Mouse (Mus musculus) forebrain, embryonic 15.5 days (tissue): ENCODE data around the gene Slc25a22. TPM values are rescaled to one million over a fixed set of nuclear protein-coding genes. Genes with fewer than 3 reads are reported as not detected.
"Not testable (repeated sequence)": the region's sequence is repeated elsewhere in the genome, so short reads cannot be mapped to it uniquely, and the experiment has no call there.

Experiments used
- ATAC-seq: fragments of 200-750 bp; cut with Nextera tagmentation; replicated peaks from 2 replicates; pipeline ENCODE4 v1.8.0; 2017; ENCODE audit warnings: mild to moderate bottlenecking, moderate TSS enrichment, moderate library complexity
- H3K27ac ChIP-seq: fragments of 300-500 bp; sonication (generic); replicated peaks from 2 replicates; pipeline ENCODE4 v1.5.1; 2015; ENCODE audit warnings: mild to moderate bottlenecking, inconsistent platforms
- H3K27me3 ChIP-seq: fragments of 300-500 bp; sonication (generic); 2 replicates; pipeline ENCODE4 v1.6.1; 2015; ENCODE audit warnings: inconsistent platforms
- H3K36me3 ChIP-seq: fragments of 300-500 bp; sonication (generic); 2 replicates; pipeline ENCODE4 v1.6.1; 2015; ENCODE audit warnings: mild to moderate bottlenecking, inconsistent platforms
- H3K4me1 ChIP-seq: fragments of 300-500 bp; sonication (generic); 2 replicates; pipeline ENCODE4 v1.6.1; 2015; ENCODE audit warnings: inconsistent platforms
- H3K4me2 ChIP-seq: fragments of 300-500 bp; sonication (generic); replicated peaks from 2 replicates; pipeline ENCODE4 v1.6.1; 2015; ENCODE audit warnings: mild to moderate bottlenecking, inconsistent platforms
- H3K4me3 ChIP-seq: fragments of 300-500 bp; sonication (generic); 2 replicates; pipeline ENCODE4 v1.5.1; 2015; ENCODE audit warnings: mild to moderate bottlenecking, inconsistent platforms
- H3K9ac ChIP-seq: fragments of 300-500 bp; sonication (generic); replicated peaks from 2 replicates; pipeline ENCODE4 v1.6.1; 2015; ENCODE audit warnings: mild to moderate bottlenecking, inconsistent platforms
- H3K9me3 ChIP-seq: fragments of 300-500 bp; sonication (generic); 2 replicates; pipeline ENCODE4 v1.6.1; 2016; ENCODE audit warnings: inconsistent platforms
- WGBS: fragments of 180-500 bp; shearing (Covaris S2); methylation state at CpG from one replicate; pipeline ENCODE4 v1.1.7; 2015; ENCODE audit warnings: mixed read lengths; 5-methylcytosine and 5-hydroxymethylcytosine counted together
- polyA plus RNA-seq: library from polyadenylated mRNA; unstranded; fragments of >200 nt; fragmentation: Nextera tagmentation; extraction: Ambion mirVana; gene quantifications from 2 replicates; pipeline ENCODE4 v1.2.1, GENCODE M21; 2015

Gene Slc25a22
- polyA plus RNA-seq, 1 experiment from 2014 or later = 86.3 TPM

DNA sequence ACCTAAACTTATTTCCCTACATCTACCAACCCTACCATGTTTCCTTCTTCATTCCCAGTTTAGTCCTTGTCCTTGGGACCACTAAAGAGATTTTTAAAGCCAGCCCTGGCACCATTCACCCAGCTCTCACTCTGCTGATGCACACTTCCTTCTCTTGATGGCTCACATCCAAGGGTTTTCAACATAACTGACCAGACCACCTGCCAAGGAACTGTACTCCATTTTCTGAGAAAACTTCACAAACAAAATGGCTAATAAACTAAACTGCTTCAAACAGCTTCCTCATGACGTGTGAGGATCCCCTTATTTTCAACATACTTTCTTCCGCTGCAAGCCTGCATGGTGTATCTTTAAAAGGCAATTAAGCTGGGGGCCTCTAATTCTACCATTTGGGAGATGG lies 15.9 kb upstream of the Slc25a22 start:
- 77% methylated on average over 2 of the region's 2 CpGs for WGBS
- Histone ChIP-seq H3K4me1 (peaks cover 27% of the 10 kb centered on the region), H3K36me3 (peaks cover 32% of the 10 kb centered on the region), H3K9ac (no peak overlapping the region), H3K4me3 (no peak overlapping the region), H3K4me2 (no peak overlapping the region), H3K9me3 (no peaks in the 10 kb centered on the region), H3K27ac (no peak overlapping the region), H3K27me3 (no peaks in the 10 kb centered on the region)
- ATAC-seq = no peak

DNA sequence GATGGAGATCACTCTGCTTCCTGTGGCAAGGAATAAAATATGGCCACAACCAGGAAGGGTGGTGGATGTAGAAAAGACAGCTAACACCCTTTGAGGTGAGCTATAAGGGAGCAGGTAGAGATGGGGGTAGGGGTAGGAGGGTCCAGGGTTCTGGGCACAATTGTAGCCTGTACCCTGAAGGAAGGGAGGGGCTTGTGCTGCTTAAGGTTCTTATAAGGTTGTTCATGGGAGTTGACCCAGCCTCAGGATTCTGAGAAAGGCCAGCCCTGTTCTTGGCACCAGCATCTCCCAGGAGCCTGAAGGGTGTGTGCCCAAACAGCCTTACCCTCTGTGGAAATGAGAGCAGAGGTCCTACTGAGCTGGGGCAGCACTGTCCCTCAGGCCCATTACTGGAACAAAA lies 14.2 kb upstream of the Slc25a22 start:
- H3K4me3 ChIP-seq = no peak overlapping the region
- peaks cover 35% of the 10 kb centered on the region for H3K4me1 ChIP-seq
- H3K36me3 ChIP-seq = peaks cover 31% of the 10 kb centered on the region
- no peak overlapping the region for H3K4me2 ChIP-seq
- ATAC-seq = no peak
- H3K27ac ChIP-seq = no peak overlapping the region
- no peaks in the 10 kb centered on the region for H3K27me3 ChIP-seq
- no peaks in the 10 kb centered on the region for H3K9me3 ChIP-seq
- H3K9ac ChIP-seq = no peak overlapping the region

DNA sequence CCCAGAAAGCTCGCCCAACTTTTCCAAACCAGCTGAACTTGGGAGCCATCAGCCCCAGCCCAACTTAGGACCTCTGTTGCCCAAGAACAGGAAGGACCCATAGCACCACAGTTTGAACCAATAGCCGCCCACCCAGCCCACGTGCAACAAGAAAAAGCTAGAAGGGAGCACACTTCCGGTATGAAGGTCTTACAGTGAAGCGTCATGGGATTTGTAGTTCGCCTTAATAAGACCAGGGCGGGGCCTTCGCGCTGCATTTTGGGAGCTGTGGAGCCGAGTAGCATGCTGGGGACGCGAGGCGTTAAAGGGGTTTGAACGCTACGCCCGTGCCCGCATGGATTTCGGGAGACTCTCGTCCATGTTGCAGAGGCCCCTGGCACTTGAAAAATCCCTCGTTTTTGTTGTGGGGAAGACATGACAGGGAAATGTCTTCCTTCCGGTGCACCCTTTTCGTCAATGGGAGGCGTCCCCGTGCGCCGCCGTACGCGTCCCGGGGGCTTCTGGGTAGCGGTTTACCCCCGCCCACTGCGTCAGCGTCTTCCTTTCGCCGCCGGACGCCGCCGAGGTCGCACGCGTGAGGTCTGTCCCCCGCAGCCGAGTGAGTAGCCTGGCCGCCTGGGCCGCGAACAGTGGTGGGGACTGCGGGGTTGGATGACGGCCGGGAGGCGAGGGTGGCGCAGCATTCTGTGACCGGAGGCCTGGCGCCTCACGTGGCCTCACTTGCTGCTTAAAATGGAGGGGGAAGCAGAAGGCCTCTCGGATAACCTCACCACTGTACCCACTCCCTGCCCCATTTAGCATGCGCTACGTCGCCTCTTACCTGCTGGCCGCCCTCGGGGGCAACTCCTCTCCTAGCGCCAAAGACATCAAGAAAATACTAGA lies 9.7 kb upstream of the Slc25a22 start, which contains the start of gene Rplp2:
Gene Rplp2, plus strand, starts transcription at position 261 of the 882 bp plus-strand sequence.
- H3K4me2 ChIP-seq = peak within 1 kb of the TSS; percentile 66
- peak within 1 kb of the TSS; percentile 96 for H3K27ac ChIP-seq
- peaks cover 31% of the 10 kb centered on the region for H3K36me3 ChIP-seq
- peak within 1 kb of the TSS; percentile 91 for H3K9ac ChIP-seq
- peak within 1 kb of the TSS; percentile 94 for H3K4me3 ChIP-seq
- no peaks in the 10 kb centered on the region for H3K27me3 ChIP-seq
- no peaks in the 10 kb centered on the region for H3K9me3 ChIP-seq
- peak; percentile 92 for ATAC-seq
- peaks cover 41% of the 10 kb centered on the region for H3K4me1 ChIP-seq
- WGBS = under 1% methylated on average over 63 of the region's 63 CpGs

DNA sequence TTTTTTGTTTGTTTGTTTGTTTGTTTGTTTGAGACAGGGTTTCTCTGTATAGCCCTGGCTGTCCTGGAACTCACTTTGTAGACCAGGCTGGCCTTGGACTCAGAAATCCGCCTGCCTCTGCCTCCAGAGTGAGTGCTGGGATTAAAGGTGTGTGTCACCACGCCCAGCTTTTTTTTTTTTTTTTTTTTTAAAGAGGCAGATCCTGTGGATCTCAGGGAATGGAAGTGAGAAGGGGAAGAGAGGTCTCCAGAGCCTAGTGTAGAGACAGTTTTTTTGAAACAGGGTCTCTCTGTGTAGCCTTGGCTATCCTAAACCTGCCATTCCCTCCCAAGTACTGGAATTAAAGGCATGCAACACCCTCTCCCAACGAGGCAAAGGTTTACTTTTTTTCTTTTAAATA lies 8.7 kb upstream of the Slc25a22 start:
- not testable (repeated sequence) for H3K9me3 ChIP-seq, H3K9ac ChIP-seq, H3K27ac ChIP-seq, H3K27me3 ChIP-seq, H3K4me2 ChIP-seq, ATAC-seq
- Histone ChIP-seq H3K4me3 (0 out of 2 replicates have a peak overlapping the region, but pooled peaks have one; percentile 94), H3K4me1 (peaks cover 45% of the 10 kb centered on the region), H3K36me3 (peaks cover 21% of the 10 kb centered on the region)
- whole genome bisulfite sequencing = 84% methylated on average over 3 of the region's 3 CpGs

DNA sequence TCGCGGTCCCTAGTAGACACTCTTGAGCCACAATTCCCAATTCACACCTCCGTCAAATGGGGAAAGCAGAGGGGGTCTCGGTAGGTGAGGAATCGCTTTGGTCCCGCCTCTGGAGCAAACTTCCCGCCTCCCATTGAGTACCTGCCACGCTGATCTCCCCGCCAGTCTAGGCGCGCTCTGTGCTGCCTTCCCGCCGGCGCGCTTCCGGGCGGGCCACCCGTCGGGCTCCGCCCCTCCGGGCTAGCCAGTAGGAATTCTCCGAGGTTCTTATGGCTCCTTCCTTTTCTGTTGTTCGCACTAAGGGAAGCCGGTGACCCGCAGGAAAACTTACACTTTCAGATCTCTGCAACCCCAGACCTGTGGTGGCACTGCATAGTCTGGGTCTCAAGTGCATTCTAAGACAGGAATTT lies 6.1 kb upstream of the Slc25a22 start, which contains the start of gene Pidd1:
Gene Pidd1, minus strand, starts transcription at position 198 of the 410 bp plus-strand sequence.
- peak within 1 kb of the TSS; percentile 79 for H3K4me2 ChIP-seq
- H3K9me3 ChIP-seq = no peaks in the 10 kb centered on the region
- H3K36me3 ChIP-seq = no peaks in the 10 kb centered on the region
- no peaks in the 10 kb centered on the region for H3K27me3 ChIP-seq
- under 1% methylated on average over 25 of the region's 25 CpGs for WGBS
- peak within 1 kb of the TSS; percentile 54 for H3K27ac ChIP-seq
- peak within 1 kb of the TSS; percentile 39 for H3K9ac ChIP-seq
- peak within 1 kb of the TSS; percentile 45 for H3K4me3 ChIP-seq
- ATAC-seq = 0 out of 2 replicates have a peak, but pooled peaks have one; percentile 15
- H3K4me1 ChIP-seq = peaks cover 43% of the 10 kb centered on the region

DNA sequence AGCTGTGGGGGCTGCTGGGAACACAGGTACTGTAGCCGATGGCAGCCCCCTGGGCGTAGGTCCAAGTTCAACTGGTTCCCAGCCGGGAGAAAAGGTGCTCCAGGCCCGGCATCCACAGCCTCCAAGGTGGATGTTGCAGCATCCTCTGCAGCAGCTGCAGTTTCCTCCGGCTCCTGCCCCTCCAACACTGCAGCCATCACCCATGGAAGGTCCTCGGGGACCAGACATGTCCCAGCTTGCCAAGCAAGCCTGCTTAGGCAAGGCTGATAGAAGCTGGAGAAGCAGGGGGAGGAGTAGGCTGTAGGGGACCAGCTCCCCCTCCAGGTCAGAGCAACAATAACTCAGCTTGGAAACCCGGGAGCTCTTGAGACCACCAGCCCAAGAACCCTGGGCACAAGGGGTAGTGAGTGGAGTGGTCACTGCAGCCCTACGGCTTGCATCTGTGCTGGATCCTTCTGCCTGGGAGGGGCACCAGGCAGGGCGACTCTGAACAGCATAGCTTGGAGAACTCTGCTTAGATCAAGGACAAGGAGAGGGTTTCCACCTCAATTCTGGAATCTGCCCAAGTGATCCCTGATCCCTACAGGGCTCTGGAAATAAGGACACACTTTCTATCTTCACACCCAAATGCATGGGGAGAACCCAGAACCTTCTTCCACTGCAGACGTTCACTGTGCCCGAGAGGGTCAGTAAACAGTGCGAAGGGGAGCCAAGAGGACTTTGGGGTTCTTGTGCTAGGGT lies 5.6 kb upstream of the Slc25a22 start:
- H3K4me2 ChIP-seq = peak overlapping the region; percentile 79
- H3K27ac ChIP-seq = peak overlapping the region; percentile 54
- H3K9ac ChIP-seq = peak overlapping the region; percentile 39
- no peaks in the 10 kb centered on the region for H3K9me3 ChIP-seq
- H3K4me1 ChIP-seq = peaks cover 37% of the 10 kb centered on the region
- no peaks in the 10 kb centered on the region for H3K27me3 ChIP-seq
- ATAC-seq = no peak
- peak overlapping the region; percentile 45 for H3K4me3 ChIP-seq
- WGBS = 16% methylated on average over 12 of the region's 12 CpGs
- no peaks in the 10 kb centered on the region for H3K36me3 ChIP-seq

DNA sequence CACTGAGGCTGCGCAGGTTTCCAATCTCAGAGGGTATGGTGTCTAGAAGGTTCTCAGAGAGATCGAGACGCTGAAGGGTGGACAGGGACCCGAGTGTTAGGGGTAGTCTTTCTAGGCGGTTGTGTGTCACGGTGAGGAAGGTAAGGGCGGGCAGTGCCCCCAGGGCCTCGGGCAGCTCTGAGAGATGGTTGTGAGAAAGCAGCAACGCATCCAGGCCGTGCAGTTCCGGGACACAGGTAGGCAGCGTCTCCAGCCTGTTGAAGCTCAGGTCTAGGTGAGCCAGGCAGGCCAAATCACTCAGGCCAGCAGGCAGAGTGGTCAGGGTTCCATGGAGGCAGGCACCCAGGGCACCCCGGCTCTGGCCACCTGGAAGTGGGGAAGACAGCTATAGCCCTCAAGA lies 4.5 kb upstream of the Slc25a22 start:
- WGBS = 91% methylated on average over 13 of the region's 13 CpGs
- peaks cover 38% of the 10 kb centered on the region for H3K4me1 ChIP-seq
- H3K27me3 ChIP-seq = no peaks in the 10 kb centered on the region
- ATAC-seq = no peak
- no peaks in the 10 kb centered on the region for H3K9me3 ChIP-seq
- peak overlapping the region; percentile 39; the same call in 1 of the 2 replicates for H3K9ac ChIP-seq
- peak overlapping the region; percentile 45 for H3K4me3 ChIP-seq
- H3K27ac ChIP-seq = no peak overlapping the region
- peak overlapping the region; percentile 79 for H3K4me2 ChIP-seq
- no peaks in the 10 kb centered on the region for H3K36me3 ChIP-seq

DNA sequence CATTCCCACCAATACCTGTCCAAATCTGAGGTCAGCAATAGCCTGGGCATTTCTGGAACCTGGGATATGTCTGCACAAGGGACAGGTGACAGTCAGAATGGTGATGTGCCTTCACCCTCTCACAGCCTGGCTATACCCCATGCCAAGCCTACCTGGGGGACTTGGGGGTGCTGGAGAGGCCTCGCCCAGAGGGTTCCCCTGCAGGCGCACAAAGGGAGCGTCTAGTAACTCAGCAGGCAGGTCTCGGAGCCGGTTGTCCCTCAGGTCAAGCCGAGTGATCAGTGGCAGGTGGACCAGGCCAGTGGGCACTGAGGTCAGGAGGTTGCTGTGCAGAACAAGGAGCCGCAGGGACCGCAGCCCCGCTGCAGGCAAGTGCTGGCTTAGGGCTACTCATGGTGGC lies 3.8 kb upstream of the Slc25a22 start:
- ATAC-seq = no peak
- Histone ChIP-seq H3K27me3 (no peaks in the 10 kb centered on the region), H3K4me3 (no peak overlapping the region), H3K9me3 (no peaks in the 10 kb centered on the region), H3K9ac (no peak overlapping the region), H3K4me2 (no peak overlapping the region), H3K27ac (no peak overlapping the region), H3K4me1 (peaks cover 40% of the 10 kb centered on the region), H3K36me3 (no peaks in the 10 kb centered on the region)
- 92% methylated on average over 9 of the region's 9 CpGs for WGBS

DNA sequence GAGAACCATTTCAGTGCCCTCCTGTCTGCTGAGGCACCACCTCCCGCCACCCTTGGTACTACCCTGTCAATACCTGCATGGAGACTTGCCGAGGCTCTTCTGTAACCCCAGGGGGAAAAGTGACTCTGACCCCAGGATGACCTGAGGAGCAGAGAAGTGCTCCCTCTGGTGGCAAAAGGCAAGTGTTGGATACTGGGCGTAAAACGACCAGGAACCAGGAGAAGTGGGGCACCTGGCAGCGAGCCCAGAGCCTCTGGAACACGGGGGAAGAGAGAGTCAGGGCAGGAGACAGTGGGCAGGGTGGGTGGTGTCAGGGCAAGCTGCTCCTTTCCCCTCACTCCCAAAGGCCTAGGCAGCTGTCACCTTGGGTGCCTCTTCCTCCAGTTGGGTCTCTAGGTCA lies 2.9 kb upstream of the Slc25a22 start:
- Histone ChIP-seq H3K4me2 (no peak overlapping the region), H3K4me3 (no peak overlapping the region), H3K27ac (no peak overlapping the region), H3K9me3 (no peaks in the 10 kb centered on the region), H3K9ac (no peak overlapping the region), H3K36me3 (no peaks in the 10 kb centered on the region), H3K4me1 (peaks cover 48% of the 10 kb centered on the region), H3K27me3 (no peaks in the 10 kb centered on the region)
- ATAC-seq = no peak
- 23% methylated on average over 6 of the region's 6 CpGs for WGBS

DNA sequence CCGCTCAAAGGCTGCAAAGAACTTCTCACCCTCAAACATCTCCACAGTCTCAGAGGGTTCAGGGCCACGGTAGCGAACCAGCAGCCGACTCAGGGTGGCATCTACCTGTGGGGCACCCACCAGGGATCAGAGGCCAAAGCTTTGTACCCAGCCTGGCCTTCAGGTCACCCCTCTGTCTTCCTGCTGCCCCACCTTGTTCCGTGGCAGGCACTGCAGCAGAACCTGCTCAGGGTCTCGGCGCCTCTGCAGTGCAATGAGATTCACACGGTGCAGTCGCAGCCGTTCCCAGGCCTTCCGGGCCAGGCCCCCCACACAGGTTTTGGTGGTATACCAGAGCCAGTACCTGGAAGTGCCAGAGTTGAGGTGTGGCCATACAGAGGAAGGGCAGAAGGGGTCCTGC lies 2.1 kb upstream of the Slc25a22 start:
- no peak overlapping the region for H3K27ac ChIP-seq
- no peak overlapping the region for H3K4me3 ChIP-seq
- 96% methylated on average over 11 of the region's 11 CpGs for WGBS
- no peak overlapping the region for H3K9ac ChIP-seq
- no peaks in the 10 kb centered on the region for H3K36me3 ChIP-seq
- H3K27me3 ChIP-seq = no peaks in the 10 kb centered on the region
- H3K4me1 ChIP-seq = peaks cover 55% of the 10 kb centered on the region
- ATAC-seq = no peak
- H3K4me2 ChIP-seq = no peak overlapping the region
- H3K9me3 ChIP-seq = no peaks in the 10 kb centered on the region

DNA sequence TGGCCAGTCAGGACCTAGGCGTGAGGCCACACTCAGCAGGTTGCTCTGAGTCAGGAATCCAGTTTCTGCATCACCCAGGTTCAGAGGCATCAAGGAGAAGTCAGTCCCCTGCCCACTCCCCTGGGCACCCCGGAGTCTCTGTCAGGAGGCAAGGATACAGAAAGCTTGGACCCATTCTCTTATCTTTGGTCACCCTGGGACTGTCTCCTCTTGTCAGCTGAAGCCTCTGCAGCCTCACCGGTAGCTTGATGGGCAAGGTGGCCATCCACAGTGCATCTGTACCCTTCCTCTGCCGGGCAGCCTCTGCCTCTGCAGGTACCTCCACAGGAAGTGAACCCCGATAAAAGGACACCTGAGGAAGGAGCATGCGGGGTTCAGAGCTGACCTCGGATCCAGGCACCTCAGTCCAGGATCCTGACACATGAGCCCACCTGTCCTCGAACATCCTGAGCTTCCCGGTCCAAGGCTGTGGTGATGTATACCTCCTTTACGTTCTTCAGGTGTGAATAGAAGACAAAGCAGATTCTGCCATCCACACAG lies 1.5 kb upstream of the Slc25a22 start:
- peaks cover 56% of the 10 kb centered on the region for H3K4me1 ChIP-seq
- no peak overlapping the region for H3K4me3 ChIP-seq
- WGBS = 97% methylated on average over 10 of the region's 10 CpGs
- no peak overlapping the region for H3K4me2 ChIP-seq
- H3K36me3 ChIP-seq = no peaks in the 10 kb centered on the region
- H3K27ac ChIP-seq = no peak overlapping the region
- no peak for ATAC-seq
- H3K27me3 ChIP-seq = no peaks in the 10 kb centered on the region
- H3K9ac ChIP-seq = no peak overlapping the region
- no peaks in the 10 kb centered on the region for H3K9me3 ChIP-seq
